Mouse (Mus musculus) forebrain, embryonic 16.5 days (tissue): ENCODE results near the gene Gm21964. TPM values are rescaled to one million over a fixed set of nuclear protein-coding genes. Genes with fewer than 3 reads are reported as not detected.

Experiments
- ATAC-seq: fragments of 200-750 bp; cut with Nextera tagmentation; 2 replicates; pipeline ENCODE4 v1.8.0; 2017; ENCODE audit warnings: mild to moderate bottlenecking, moderate library complexity
- H3K27ac ChIP-seq: fragments of 300-500 bp; sonication (generic); 2 replicates; pipeline ENCODE4 v1.5.1; 2014; ENCODE audit warnings: low read length, control low read depth
- H3K27me3 ChIP-seq: fragments of 300-500 bp; sonication (generic); replicated peaks from 2 replicates; pipeline ENCODE4 v1.6.1; 2014; ENCODE audit warnings: low read length; ENCODE audit not compliant: control insufficient read depth, insufficient read depth
- H3K36me3 ChIP-seq: fragments of 300-500 bp; sonication (generic); 2 replicates; pipeline ENCODE4 v1.6.1; 2014; ENCODE audit not compliant: control insufficient read depth, insufficient read depth
- H3K4me1 ChIP-seq: fragments of 300-500 bp; sonication (generic); replicated peaks from 2 replicates; pipeline ENCODE4 v1.6.1; 2014; ENCODE audit warnings: low read length; ENCODE audit not compliant: control insufficient read depth, insufficient read depth
- H3K4me2 ChIP-seq: fragments of 300-500 bp; sonication (generic); 2 replicates; pipeline ENCODE4 v1.6.1; 2014; ENCODE audit warnings: mild to moderate bottlenecking, low read length, control low read depth
- H3K4me3 ChIP-seq: fragments of 300-500 bp; sonication (generic); replicated peaks from 2 replicates; pipeline ENCODE4 v1.5.1; 2014; ENCODE audit warnings: mild to moderate bottlenecking, low read length, control low read depth
- H3K9ac ChIP-seq: fragments of 300-500 bp; sonication (generic); replicated peaks from 2 replicates; pipeline ENCODE4 v1.6.1; 2014; ENCODE audit warnings: low read depth, low read length, control low read depth
- H3K9me3 ChIP-seq: fragments of 300-500 bp; sonication (generic); 2 replicates; pipeline ENCODE4 v1.6.1; 2016; ENCODE audit warnings: low read length; ENCODE audit not compliant: control insufficient read depth
- WGBS: fragments of 180-500 bp; shearing (Covaris S2); extraction: QIAGEN DNeasy Blood & Tissue Kit; methylation state at CpG from one replicate; pipeline ENCODE4 v1.1.7; 2014; 5-methylcytosine and 5-hydroxymethylcytosine counted together
- polyA plus RNA-seq: library from polyadenylated mRNA; unstranded; fragments of >200 nt; fragmentation: Nextera tagmentation; extraction: Ambion mirVana; gene quantifications from 2 replicates; pipeline ENCODE4 v1.2.1, GENCODE M21; 2015

Gene Gm21964
- polyA plus RNA-seq, 1 experiment from 2014 or later = not detected

DNA sequence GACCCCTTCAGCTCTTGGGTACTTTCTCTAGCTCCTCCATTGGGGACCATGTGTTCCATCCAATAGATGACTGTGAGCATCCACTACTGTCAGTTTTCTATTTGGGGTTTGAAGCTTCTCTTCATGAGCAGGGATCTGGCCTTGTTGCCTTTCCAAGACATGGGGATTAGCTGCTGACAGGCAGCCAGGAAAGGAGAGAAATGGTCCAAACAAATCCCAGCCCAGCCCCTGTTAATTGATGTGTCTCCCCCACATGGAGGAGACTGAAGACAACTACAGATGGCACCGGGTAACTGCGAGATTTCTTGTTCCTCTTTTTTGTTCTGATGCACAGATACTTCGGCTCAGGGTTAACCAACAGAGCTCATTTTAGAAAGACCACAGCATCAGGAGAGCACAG lies 39.1 kb downstream of the Gm21964 start:
- Histone ChIP-seq H3K36me3 (no peaks in the 10 kb centered on the region), H3K4me2 (no peak overlapping the region), H3K9ac (no peak overlapping the region), H3K27ac (no peak overlapping the region), H3K4me1 (no peaks in the 10 kb centered on the region), H3K4me3 (no peak overlapping the region), H3K27me3 (no peaks in the 10 kb centered on the region), H3K9me3 (no peaks in the 10 kb centered on the region)
- WGBS = 45% methylated on average over 3 of the region's 3 CpGs
- no peak for ATAC-seq

DNA sequence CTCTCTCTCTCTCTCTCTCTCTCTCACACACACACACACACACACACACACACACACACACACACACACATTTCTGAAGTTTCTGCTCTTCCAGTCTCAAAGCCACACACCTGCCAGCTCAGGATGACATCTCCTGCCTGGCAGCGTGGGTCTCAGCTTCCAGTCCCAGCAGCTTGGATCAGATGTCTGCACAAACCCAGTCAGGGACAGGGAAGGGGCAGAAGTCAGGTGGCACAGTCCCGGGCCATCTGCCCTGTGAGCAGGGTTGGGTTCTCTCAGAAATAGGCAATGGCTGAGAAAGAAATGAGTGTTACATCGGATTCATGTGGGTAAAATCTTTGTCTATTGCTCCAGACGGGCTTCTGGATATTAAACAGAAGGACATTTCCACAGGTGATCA lies 39.8 kb downstream of the Gm21964 start:
- no peak overlapping the region for H3K9ac ChIP-seq
- no peaks in the 10 kb centered on the region for H3K27me3 ChIP-seq
- ATAC-seq = no peak
- H3K9me3 ChIP-seq = no peaks in the 10 kb centered on the region
- no peaks in the 10 kb centered on the region for H3K4me1 ChIP-seq
- H3K4me3 ChIP-seq = no peak overlapping the region
- H3K4me2 ChIP-seq = no peak overlapping the region
- no peak overlapping the region for H3K27ac ChIP-seq
- 74% methylated on average over 4 of the region's 4 CpGs for WGBS
- H3K36me3 ChIP-seq = no peaks in the 10 kb centered on the region

DNA sequence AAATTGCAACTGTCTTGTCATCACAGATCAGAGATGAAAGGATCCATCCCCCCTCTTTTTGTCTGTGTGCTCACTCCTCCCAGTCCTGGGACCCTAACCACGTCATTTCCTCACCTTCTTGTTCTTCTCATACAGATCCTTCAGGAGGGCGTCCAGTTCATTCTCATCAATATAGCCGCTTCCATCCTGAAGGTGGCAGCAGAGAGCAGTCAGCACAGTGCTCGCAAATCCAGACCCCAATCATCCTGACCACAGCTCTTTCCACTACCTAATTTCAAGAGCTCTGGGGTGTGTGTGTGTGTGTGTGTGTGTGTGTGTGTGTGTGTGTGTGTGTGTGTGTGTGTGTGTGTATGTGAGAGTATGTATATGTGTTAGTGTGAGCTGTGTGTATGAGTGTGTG lies 44.5 kb downstream of the Gm21964 start:
- Histone ChIP-seq H3K36me3 (no peaks in the 10 kb centered on the region), H3K27ac (no peak overlapping the region), H3K27me3 (no peaks in the 10 kb centered on the region), H3K9me3 (no peaks in the 10 kb centered on the region), H3K9ac (no peak overlapping the region), H3K4me2 (no peak overlapping the region), H3K4me3 (no peak overlapping the region), H3K4me1 (no peaks in the 10 kb centered on the region)
- ATAC-seq = peak; percentile 67
- under 1% methylated on average over 4 of the region's 4 CpGs for WGBS

DNA sequence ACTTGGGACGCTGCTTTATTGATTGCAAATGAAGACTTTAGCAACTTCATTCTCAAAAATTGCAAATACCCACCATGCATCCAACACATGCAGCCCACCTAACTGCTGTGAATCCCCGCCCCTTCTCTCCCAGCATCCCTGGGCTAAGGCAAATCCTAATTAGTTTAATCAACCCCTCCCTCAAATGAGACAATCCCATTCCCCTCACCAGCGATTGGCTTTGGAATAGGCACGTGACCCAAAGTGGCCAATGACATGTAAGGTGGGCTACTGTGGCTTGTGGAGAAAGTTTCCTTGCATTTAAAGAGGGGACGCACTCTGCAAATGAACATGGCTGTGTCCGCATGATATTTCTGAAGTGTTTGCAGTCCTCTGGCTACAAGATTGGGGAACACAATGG lies 51.9 kb downstream of the Gm21964 start:
- H3K36me3 ChIP-seq = no peaks in the 10 kb centered on the region
- no peaks in the 10 kb centered on the region for H3K9me3 ChIP-seq
- no peak overlapping the region for H3K9ac ChIP-seq
- no peaks in the 10 kb centered on the region for H3K27me3 ChIP-seq
- no peak for ATAC-seq
- no peak overlapping the region for H3K4me3 ChIP-seq
- H3K4me2 ChIP-seq = no peak overlapping the region
- 71% methylated on average over 6 of the region's 6 CpGs for WGBS
- no peak overlapping the region for H3K27ac ChIP-seq
- no peaks in the 10 kb centered on the region for H3K4me1 ChIP-seq

Other genes with a start within 250 kb of the Gm21964 start
- gene Phlpp2, start 232.7 kb upstream of the Gm21964 start, polyA plus RNA-seq = 3.8 and 4.0 TPM in 2 replicates
- gene Marveld3, start 139.0 kb upstream of the Gm21964 start, polyA plus RNA-seq = 1.1 and 2.4 TPM in 2 replicates
- gene Tat, start 110.8 kb upstream of the Gm21964 start, polyA plus RNA-seq = 0.14 TPM in 1 of 2 replicates, not detected in the other
- not detected in 2 replicates for gene Chst4, start 61.5 kb upstream of the Gm21964 start, polyA plus RNA-seq
- gene Zfp612, start 21.5 kb upstream of the Gm21964 start, polyA plus RNA-seq = 19.4 and 24.3 TPM in 2 replicates
- gene Gm17720, start 1.5 kb downstream of the Gm21964 start, polyA plus RNA-seq = not detected in 2 replicates
- 58.7 and 93.1 TPM in 2 replicates for gene Calb2, start 67.0 kb downstream of the Gm21964 start, polyA plus RNA-seq
- 14.6 and 14.7 TPM in 2 replicates for gene Cmtr2, start 114.5 kb downstream of the Gm21964 start, polyA plus RNA-seq
- gene Hydin, start 165.8 kb downstream of the Gm21964 start, polyA plus RNA-seq = 0.32 and 0.52 TPM in 2 replicates